Mouse (Mus musculus) hindbrain, postnatal 0 days (tissue): ENCODE measurements around the gene Large2. TPM values are rescaled to one million over a fixed set of nuclear protein-coding genes. Genes with fewer than 3 reads are reported as not detected.

Experiments
- ATAC-seq: fragments of 200-750 bp; cut with Nextera tagmentation; 2 replicates; pipeline ENCODE4 v1.8.0; 2017; ENCODE audit warnings: mild to moderate bottlenecking, moderate TSS enrichment, moderate library complexity
- DNase-seq: peaks from one replicate; pipeline ENCODE4 v3.0.0-alpha.2; 2015; ENCODE audit warnings: low spot score
- H3K27ac ChIP-seq: fragments of 300-500 bp; sonication (generic); 2 replicates; pipeline ENCODE4 v1.5.1; 2014; ENCODE audit warnings: mild to moderate bottlenecking
- H3K27me3 ChIP-seq: fragments of 300-500 bp; sonication (generic); 2 replicates; pipeline ENCODE4 v1.6.1; 2014; ENCODE audit warnings: low read length, mixed read lengths; ENCODE audit not compliant: insufficient read depth
- H3K36me3 ChIP-seq: fragments of 300-500 bp; sonication (generic); 2 replicates; pipeline ENCODE4 v1.6.1; 2014; ENCODE audit warnings: low read length, mixed read lengths; ENCODE audit not compliant: insufficient read depth
- H3K4me1 ChIP-seq: fragments of 300-500 bp; sonication (generic); 2 replicates; pipeline ENCODE4 v1.6.1; 2014; ENCODE audit warnings: antibody characterized with exemption, low read length, mixed read lengths; ENCODE audit not compliant: insufficient read depth
- H3K4me2 ChIP-seq: fragments of 300-500 bp; sonication (generic); 2 replicates; pipeline ENCODE4 v1.6.1; 2014; ENCODE audit warnings: low read depth, mild to moderate bottlenecking, low read length, moderate library complexity, mixed read lengths
- H3K4me3 ChIP-seq: fragments of 300-500 bp; sonication (generic); 2 replicates; pipeline ENCODE4 v1.5.1; 2014; ENCODE audit warnings: low read length
- H3K9ac ChIP-seq: fragments of 300-500 bp; sonication (generic); replicated peaks from 2 replicates; pipeline ENCODE4 v1.6.1; 2014; ENCODE audit warnings: mild to moderate bottlenecking, low read length, moderate library complexity, mixed read lengths
- H3K9me3 ChIP-seq: fragments of 300-500 bp; sonication (generic); 2 replicates; pipeline ENCODE4 v1.6.1; 2016; ENCODE audit warnings: low read length, mixed read lengths
- CTCF ChIP-seq: IDR thresholded peaks from 2 replicates; pipeline ENCODE4 v1.5.1; 2016; ENCODE audit warnings: antibody characterized with exemption, control low read depth, low read depth
- WGBS: fragments of 180-500 bp; shearing (Covaris S2); extraction: QIAGEN DNeasy Blood & Tissue Kit; methylation state at CpG from one replicate; pipeline ENCODE4 v1.1.7; 2014; 5-methylcytosine and 5-hydroxymethylcytosine counted together
- polyA plus RNA-seq: library from polyadenylated mRNA; unstranded; fragments of >200 nt; fragmentation: Nextera tagmentation; extraction: Ambion mirVana; gene quantifications from 2 replicates; pipeline ENCODE4 v1.2.1, GENCODE M21; 2015
- total RNA-seq: library from RNA; depleted of rRNA; stranded (reverse); fragments of >200 nt; gene quantifications from 2 replicates; pipeline ENCODE4 v1.2.3, GENCODE M21; 2014

Large2 gene
- total and polyA plus RNA-seq, 2 experiments from 2014 or later = 0.16 to 1.8 TPM

- Histone ChIP-seq H3K36me3 (peaks cover 20% of the 10 kb centered on the region; the same call in 1 of the 2 replicates), H3K9ac (no peak overlapping the region), H3K4me2 (no peak overlapping the region), H3K4me3 (no peak overlapping the region), H3K27me3 (no peaks in the 10 kb centered on the region), H3K9me3 (no peaks in the 10 kb centered on the region), H3K27ac (no peak overlapping the region), H3K4me1 (no peaks in the 10 kb centered on the region)
- WGBS = 86% methylated on average over 2 of the region's 2 CpGs
- ATAC-seq (no peak), DNase-seq (no peak)
- no peak for TF ChIP-seq CTCF
Measured at GRCm38 (mm10) chr2:92331871-92332270, 42.8 kb downstream of the Large2 start.

GRCm38 (mm10) chr2:92331410-92331809 is 43.3 kb downstream of the Large2 start:
- Histone ChIP-seq H3K27me3 (no peaks in the 10 kb centered on the region), H3K4me3 (no peak overlapping the region), H3K36me3 (peaks cover 20% of the 10 kb centered on the region; the same call in 1 of the 2 replicates), H3K4me1 (no peaks in the 10 kb centered on the region), H3K4me2 (no peak overlapping the region), H3K9me3 (no peaks in the 10 kb centered on the region), H3K9ac (no peak overlapping the region), H3K27ac (no peak overlapping the region)
- peak; percentile 66 for TF ChIP-seq CTCF
- ATAC-seq = no peak
- DNase-seq = peak; percentile 86
- 63% methylated on average over 2 of the region's 2 CpGs for WGBS

- Histone ChIP-seq H3K4me2 (no peak overlapping the region), H3K36me3 (peaks cover 20% of the 10 kb centered on the region; the same call in 1 of the 2 replicates), H3K4me1 (no peaks in the 10 kb centered on the region), H3K9me3 (no peaks in the 10 kb centered on the region), H3K9ac (no peak overlapping the region), H3K27ac (no peak overlapping the region), H3K4me3 (no peak overlapping the region), H3K27me3 (no peaks in the 10 kb centered on the region)
- WGBS = 47% methylated on average over 2 of the region's 2 CpGs
- 0 out of 2 replicates have a peak, but pooled peaks have one; percentile 56 for ATAC-seq
- peak; percentile 70 for TF ChIP-seq CTCF
- DNase-seq = peak; percentile 84
Measured at GRCm38 (mm10) chr2:92330840-92331239, 43.8 kb downstream of the Large2 start.

- ATAC-seq (no peak), DNase-seq (no peak)
- Histone ChIP-seq H3K36me3 (peaks cover 16% of the 10 kb centered on the region; the same call in 1 of the 2 replicates), H3K4me3 (no peak overlapping the region), H3K27me3 (no peaks in the 10 kb centered on the region), H3K9ac (no peak overlapping the region), H3K9me3 (no peaks in the 10 kb centered on the region), H3K27ac (no peak overlapping the region), H3K4me1 (no peaks in the 10 kb centered on the region), H3K4me2 (no peak overlapping the region)
- WGBS = 95% methylated on average over 8 of the region's 8 CpGs
- TF ChIP-seq CTCF = no peak
Measured at GRCm38 (mm10) chr2:92328206-92328605, 46.5 kb downstream of the Large2 start.

GRCm38 (mm10) chr2:92327601-92328000 is 47.1 kb downstream of the Large2 start:
- Histone ChIP-seq H3K9me3 (no peaks in the 10 kb centered on the region), H3K27ac (no peak overlapping the region), H3K9ac (no peak overlapping the region), H3K4me2 (no peak overlapping the region), H3K4me3 (no peak overlapping the region), H3K27me3 (no peaks in the 10 kb centered on the region), H3K4me1 (no peaks in the 10 kb centered on the region), H3K36me3 (peaks cover 13% of the 10 kb centered on the region; the same call in 1 of the 2 replicates)
- no peak for TF ChIP-seq CTCF
- DNase-seq = no peak
- WGBS = 92% methylated on average over 4 of the region's 4 CpGs
- no peak for ATAC-seq

GRCm38 (mm10) chr2:92326221-92326620 is 48.4 kb downstream of the Large2 start:
- Histone ChIP-seq H3K27ac (no peak overlapping the region), H3K4me2 (no peak overlapping the region), H3K4me3 (no peak overlapping the region), H3K4me1 (no peaks in the 10 kb centered on the region), H3K9ac (no peak overlapping the region), H3K9me3 (no peaks in the 10 kb centered on the region), H3K27me3 (no peaks in the 10 kb centered on the region), H3K36me3 (peaks cover 7% of the 10 kb centered on the region; the same call in 1 of the 2 replicates)
- no peak for DNase-seq
- no peak for TF ChIP-seq CTCF
- WGBS = 96% methylated on average over 1 of the region's 1 CpGs
- ATAC-seq = no peak

GRCm38 (mm10) chr2:92325676-92326075 is 49.0 kb downstream of the Large2 start:
- H3K27me3 ChIP-seq = no peaks in the 10 kb centered on the region
- no peak overlapping the region for H3K27ac ChIP-seq
- H3K4me2 ChIP-seq = no peak overlapping the region
- H3K9me3 ChIP-seq = no peaks in the 10 kb centered on the region
- no peaks in the 10 kb centered on the region for H3K4me1 ChIP-seq
- no peak overlapping the region for H3K4me3 ChIP-seq
- ATAC-seq (no peak), DNase-seq (no peak)
- TF ChIP-seq CTCF = no peak
- peaks cover 7% of the 10 kb centered on the region; the same call in 1 of the 2 replicates for H3K36me3 ChIP-seq
- no peak overlapping the region for H3K9ac ChIP-seq
- WGBS = 77% methylated on average over 7 of the region's 7 CpGs
